Mouse (Mus musculus): ENCODE data around the gene Stxbp6. TPM values are rescaled to one million over a fixed set of nuclear protein-coding genes. Genes with fewer than 3 reads are reported as not detected.

Stxbp6 gene
- polyA plus RNA-seq, 1 experiment from 2014 or later = 20.0 TPM

- Histone ChIP-seq H3K27me3 (no peaks in the 10 kb centered on the region), H3K4me2 (no peak overlapping the region), H3K9ac (no peak overlapping the region), H3K36me3 (no peaks in the 10 kb centered on the region), H3K4me3 (no peak overlapping the region), H3K4me1 (no peaks in the 10 kb centered on the region), H3K9me3 (no peaks in the 10 kb centered on the region), H3K27ac (no peak overlapping the region)
- no peak for ATAC-seq (ENCODE audit: insufficient number of reproducible peaks, low FRiP score, low TSS enrichment, low read depth)
- WGBS = 48% methylated on average over 8 of the region's 8 CpGs
Measured at GRCm38 (mm10) chr12:44939106-44939505, 135.4 kb downstream of the Stxbp6 start.

- ATAC-seq (ENCODE audit: insufficient number of reproducible peaks, low FRiP score, low TSS enrichment, low read depth) = no peak
- Histone ChIP-seq H3K9ac (no peak overlapping the region), H3K4me2 (no peak overlapping the region), H3K4me1 (no peaks in the 10 kb centered on the region), H3K36me3 (no peaks in the 10 kb centered on the region), H3K27ac (no peak overlapping the region), H3K27me3 (no peaks in the 10 kb centered on the region), H3K4me3 (no peak overlapping the region), H3K9me3 (no peaks in the 10 kb centered on the region)
- WGBS = 78% methylated on average over 6 of the region's 6 CpGs
Measured at GRCm38 (mm10) chr12:44932954-44933353, 141.6 kb downstream of the Stxbp6 start.

GRCm38 (mm10) chr12:44931716-44932115 lies 142.8 kb downstream of the Stxbp6 start:
- H3K4me3 ChIP-seq = no peak overlapping the region
- no peak for ATAC-seq (ENCODE audit: insufficient number of reproducible peaks, low FRiP score, low TSS enrichment, low read depth)
- no peaks in the 10 kb centered on the region for H3K4me1 ChIP-seq
- 48% methylated on average over 7 of the region's 7 CpGs for WGBS
- no peak overlapping the region for H3K4me2 ChIP-seq
- no peaks in the 10 kb centered on the region for H3K27me3 ChIP-seq
- no peaks in the 10 kb centered on the region for H3K9me3 ChIP-seq
- H3K9ac ChIP-seq = no peak overlapping the region
- H3K36me3 ChIP-seq = no peaks in the 10 kb centered on the region
- no peak overlapping the region for H3K27ac ChIP-seq

- no peak overlapping the region for H3K4me3 ChIP-seq
- no peaks in the 10 kb centered on the region for H3K4me1 ChIP-seq
- no peaks in the 10 kb centered on the region for H3K9me3 ChIP-seq
- H3K36me3 ChIP-seq = no peaks in the 10 kb centered on the region
- no peak overlapping the region for H3K9ac ChIP-seq
- ATAC-seq (ENCODE audit: insufficient number of reproducible peaks, low FRiP score, low TSS enrichment, low read depth) = no peak
- no peak overlapping the region for H3K4me2 ChIP-seq
- H3K27me3 ChIP-seq = no peaks in the 10 kb centered on the region
- H3K27ac ChIP-seq = no peak overlapping the region
- 52% methylated on average over 3 of the region's 3 CpGs for WGBS
Measured at GRCm38 (mm10) chr12:44928456-44928855, 146.1 kb downstream of the Stxbp6 start.

- 76% methylated on average over 3 of the region's 3 CpGs for WGBS
- Histone ChIP-seq H3K27ac (no peak overlapping the region), H3K4me1 (no peaks in the 10 kb centered on the region), H3K27me3 (no peaks in the 10 kb centered on the region), H3K9me3 (no peaks in the 10 kb centered on the region), H3K9ac (no peak overlapping the region), H3K36me3 (no peaks in the 10 kb centered on the region), H3K4me3 (no peak overlapping the region), H3K4me2 (no peak overlapping the region)
- no peak for ATAC-seq (ENCODE audit: insufficient number of reproducible peaks, low FRiP score, low TSS enrichment, low read depth)
Measured at GRCm38 (mm10) chr12:44925901-44926300, 148.6 kb downstream of the Stxbp6 start.

GRCm38 (mm10) chr12:44923273-44923672 lies 151.2 kb downstream of the Stxbp6 start:
- no peaks in the 10 kb centered on the region for H3K9me3 ChIP-seq
- 89% methylated on average over 3 of the region's 3 CpGs for WGBS
- H3K27me3 ChIP-seq = no peaks in the 10 kb centered on the region
- no peak overlapping the region for H3K27ac ChIP-seq
- H3K4me1 ChIP-seq = no peaks in the 10 kb centered on the region
- H3K9ac ChIP-seq = no peak overlapping the region
- no peak for ATAC-seq (ENCODE audit: insufficient number of reproducible peaks, low FRiP score, low TSS enrichment, low read depth)
- H3K4me2 ChIP-seq = no peak overlapping the region
- no peak overlapping the region for H3K4me3 ChIP-seq
- H3K36me3 ChIP-seq = no peaks in the 10 kb centered on the region

- ATAC-seq (ENCODE audit: insufficient number of reproducible peaks, low FRiP score, low TSS enrichment, low read depth) = no peak
- Histone ChIP-seq H3K27ac (no peak overlapping the region), H3K9ac (no peak overlapping the region), H3K4me2 (no peak overlapping the region), H3K4me3 (no peak overlapping the region), H3K36me3 (no peaks in the 10 kb centered on the region), H3K27me3 (no peaks in the 10 kb centered on the region), H3K9me3 (no peaks in the 10 kb centered on the region), H3K4me1 (no peaks in the 10 kb centered on the region)
- 35% methylated on average over 4 of the region's 4 CpGs for WGBS
Measured at GRCm38 (mm10) chr12:44922241-44922640, 152.3 kb downstream of the Stxbp6 start.

GRCm38 (mm10) chr12:44919613-44920012 lies 154.9 kb downstream of the Stxbp6 start:
- 93% methylated on average over 2 of the region's 2 CpGs for WGBS

GRCm38 (mm10) chr12:44918929-44919328 lies 155.6 kb downstream of the Stxbp6 start:
- Histone ChIP-seq H3K4me3 (no peak overlapping the region), H3K36me3 (no peaks in the 10 kb centered on the region), H3K4me2 (no peak overlapping the region), H3K4me1 (no peaks in the 10 kb centered on the region), H3K27me3 (no peaks in the 10 kb centered on the region), H3K9me3 (no peaks in the 10 kb centered on the region), H3K27ac (no peak overlapping the region), H3K9ac (no peak overlapping the region)
- 85% methylated on average over 2 of the region's 2 CpGs for WGBS
- no peak for ATAC-seq (ENCODE audit: insufficient number of reproducible peaks, low FRiP score, low TSS enrichment, low read depth)

More at GRCm38 (mm10) chr12:44919613-44920012, 154.9 kb downstream of the Stxbp6 start:
- ATAC-seq (ENCODE audit: insufficient number of reproducible peaks, low FRiP score, low TSS enrichment, low read depth) = no peak
- H3K27me3 ChIP-seq = no peaks in the 10 kb centered on the region
- no peak overlapping the region for H3K4me3 ChIP-seq
- H3K4me2 ChIP-seq = no peak overlapping the region
- no peaks in the 10 kb centered on the region for H3K9me3 ChIP-seq
- no peaks in the 10 kb centered on the region for H3K4me1 ChIP-seq
- no peak overlapping the region for H3K27ac ChIP-seq
- H3K9ac ChIP-seq = no peak overlapping the region
- no peaks in the 10 kb centered on the region for H3K36me3 ChIP-seq

- H3K27ac ChIP-seq = no peak overlapping the region
- 73% methylated on average over 4 of the region's 4 CpGs for WGBS
- no peak overlapping the region for H3K9ac ChIP-seq
- no peak overlapping the region for H3K4me2 ChIP-seq
- no peaks in the 10 kb centered on the region for H3K36me3 ChIP-seq
- H3K4me3 ChIP-seq = no peak overlapping the region
- no peaks in the 10 kb centered on the region for H3K4me1 ChIP-seq
- H3K27me3 ChIP-seq = no peaks in the 10 kb centered on the region
- ATAC-seq (ENCODE audit: insufficient number of reproducible peaks, low FRiP score, low TSS enrichment, low read depth) = no peak
- no peaks in the 10 kb centered on the region for H3K9me3 ChIP-seq
Measured at GRCm38 (mm10) chr12:44913854-44914253, 160.7 kb downstream of the Stxbp6 start.

GRCm38 (mm10) chr12:44908028-44908702 lies 166.3 kb downstream of the Stxbp6 start:
- H3K9ac ChIP-seq = no peak overlapping the region
- 64% methylated on average over 3 of the region's 3 CpGs for WGBS
- H3K9me3 ChIP-seq = no peaks in the 10 kb centered on the region
- no peak for ATAC-seq (ENCODE audit: insufficient number of reproducible peaks, low FRiP score, low TSS enrichment, low read depth)
- H3K36me3 ChIP-seq = no peaks in the 10 kb centered on the region
- no peak overlapping the region for H3K27ac ChIP-seq
- no peaks in the 10 kb centered on the region for H3K27me3 ChIP-seq
- H3K4me2 ChIP-seq = no peak overlapping the region
- H3K4me1 ChIP-seq = no peaks in the 10 kb centered on the region
- H3K4me3 ChIP-seq = no peak overlapping the region

GRCm38 (mm10) chr12:44906001-44906400 lies 168.5 kb downstream of the Stxbp6 start:
- Histone ChIP-seq H3K4me2 (no peak overlapping the region), H3K36me3 (no peaks in the 10 kb centered on the region), H3K9ac (no peak overlapping the region), H3K9me3 (no peaks in the 10 kb centered on the region), H3K27ac (no peak overlapping the region), H3K4me1 (no peaks in the 10 kb centered on the region), H3K4me3 (no peak overlapping the region), H3K27me3 (no peaks in the 10 kb centered on the region)
- 63% methylated on average over 2 of the region's 2 CpGs for WGBS
- ATAC-seq (ENCODE audit: insufficient number of reproducible peaks, low FRiP score, low TSS enrichment, low read depth) = no peak
